Mouse (Mus musculus) liver, adult 2 months (tissue): ENCODE measurements at regions not wholly inside any gene's neighbourhood (a gene's known extent, or its start where the extent isn't known, plus 50 kb on each side); places are given as distances from the start of the nearest gene placed in this dataset.

Experiments
- CTCF ChIP-seq: fragments of 200-500 bp; IDR thresholded peaks from 2 replicates; pipeline ENCODE4 v1.5.1; 2011; ENCODE audit warnings: low read depth, low read length, control low read depth
- POLR2A ChIP-seq: fragments of 200-500 bp; IDR thresholded peaks from 2 replicates; pipeline ENCODE4 v1.6.1; 2011; ENCODE audit warnings: low read length, control low read depth; ENCODE audit not compliant: insufficient read depth; ENCODE audit errors: extremely low read depth

GRCm38 (mm10) chr12:5921262-5921661 lies 545.8 kb upstream of the Klhl29 start:
- no peak for TF ChIP-seq CTCF
- TF ChIP-seq POLR2A: no peak
